Mouse (Mus musculus) heart, embryonic 14.5 days (tissue): ENCODE results near the gene Olfr119. TPM values are rescaled to one million over a fixed set of nuclear protein-coding genes. Genes with fewer than 3 reads are reported as not detected.
"Not testable (repeated sequence)": the region's sequence is repeated elsewhere in the genome, so short reads cannot be mapped to it uniquely, and the experiment has no call there.

Experiments used
- ATAC-seq: fragments of 200-750 bp; cut with Nextera tagmentation; 2 replicates; pipeline ENCODE4 v1.8.0; 2017; ENCODE audit warnings: low read depth, moderate TSS enrichment; ENCODE audit not compliant: insufficient number of reproducible peaks, insufficient read depth, low FRiP score
- H3K27ac ChIP-seq, 2 experiments: fragments of 200-500 bp in 1 of 2; fragments of 300-500 bp in 1 of 2; sonication (generic) in 1 of 2; replicated peaks in 1 of 2; 2 replicates each; pipeline ENCODE4 v1.5.1; 2012 to 2014; ENCODE audit warnings: low read depth in 2 of 2, low read length in 2 of 2, control low read depth in 1 of 2, mild to moderate bottlenecking in 1 of 2, mixed read lengths in 1 of 2; ENCODE audit not compliant: control insufficient read depth in 1 of 2, insufficient read depth in 1 of 2
- H3K27me3 ChIP-seq: fragments of 300-500 bp; sonication (generic); 2 replicates; pipeline ENCODE4 v1.6.1; 2014; ENCODE audit warnings: mild to moderate bottlenecking, low read length, control low read depth; ENCODE audit not compliant: control insufficient read depth, insufficient read depth
- H3K36me3 ChIP-seq: fragments of 300-500 bp; sonication (generic); 2 replicates; pipeline ENCODE4 v1.6.1; 2014; ENCODE audit warnings: mild to moderate bottlenecking, control low read depth, low read length, mixed read lengths; ENCODE audit not compliant: control insufficient read depth, insufficient read depth
- H3K4me1 ChIP-seq, 2 experiments: fragments of 200-500 bp in 1 of 2; fragments of 300-500 bp in 1 of 2; sonication (generic) in 1 of 2; 2 replicates each; pipeline ENCODE4 v1.6.1; 2012 to 2014; ENCODE audit warnings: low read length in 2 of 2, control low read depth in 1 of 2, mixed read lengths in 1 of 2; ENCODE audit not compliant: control insufficient read depth in 2 of 2, insufficient read depth in 2 of 2
- H3K4me2 ChIP-seq: fragments of 300-500 bp; sonication (generic); 2 replicates; pipeline ENCODE4 v1.6.1; 2014; ENCODE audit warnings: mild to moderate bottlenecking, low read length
- H3K4me3 ChIP-seq, 2 experiments: fragments of 200-500 bp in 1 of 2; fragments of 300-500 bp in 1 of 2; sonication (generic) in 1 of 2; 2 replicates each; pipeline ENCODE4 v1.5.1; 2012 to 2014; ENCODE audit warnings: low read length in 2 of 2, mild to moderate bottlenecking in 2 of 2, control low read depth in 1 of 2, low read depth in 1 of 2, moderate library complexity in 1 of 2; ENCODE audit not compliant: control insufficient read depth in 1 of 2, insufficient read depth in 1 of 2
- H3K9ac ChIP-seq: fragments of 300-500 bp; sonication (generic); 2 replicates; pipeline ENCODE4 v1.6.1; 2014; ENCODE audit warnings: mild to moderate bottlenecking, low read length
- H3K9me3 ChIP-seq: fragments of 300-500 bp; sonication (generic); 2 replicates; pipeline ENCODE4 v1.6.1; 2016; ENCODE audit warnings: low read length, control low read depth; ENCODE audit not compliant: control insufficient read depth
- WGBS: fragments of 180-500 bp; shearing (Covaris S2); extraction: QIAGEN DNeasy Blood & Tissue Kit; methylation state at CpG from one replicate; pipeline ENCODE4 v1.1.7; 2014; 5-methylcytosine and 5-hydroxymethylcytosine counted together
- polyA plus RNA-seq: library from polyadenylated mRNA; unstranded; fragments of >200 nt; fragmentation: Nextera tagmentation; extraction: Ambion mirVana; gene quantifications from 2 replicates; pipeline ENCODE4 v1.2.1, GENCODE M21; 2014

Olfr119 gene
- not detected in 2 replicates for polyA plus RNA-seq

DNA sequence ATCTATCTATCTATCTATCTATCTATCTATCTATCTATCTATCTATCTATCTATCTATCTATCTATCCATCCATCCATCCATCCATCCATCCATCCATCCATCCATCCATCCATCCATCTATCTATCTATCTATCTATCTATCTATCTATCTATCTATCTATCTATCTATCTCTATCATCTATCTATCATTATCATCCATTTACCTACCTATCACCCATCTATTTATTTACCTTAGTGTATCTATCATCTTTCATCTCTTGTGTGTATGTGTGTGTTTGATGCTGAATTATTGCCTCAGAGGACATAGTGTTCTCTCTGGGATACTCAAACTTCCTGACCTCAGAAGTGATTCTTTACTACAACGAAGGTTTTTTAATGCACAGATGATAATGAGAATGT is at the start of gene Olfr119:
Gene Olfr119 (plus strand): TSS at position 301 of the 400 bp plus-strand sequence.
- not testable (repeated sequence) for H3K27me3 ChIP-seq, ATAC-seq, H3K9me3 ChIP-seq, H3K36me3 ChIP-seq, H3K4me1 ChIP-seq, H3K27ac ChIP-seq, H3K4me2 ChIP-seq, H3K4me3 ChIP-seq, H3K9ac ChIP-seq
- 67% methylated on average over 1 of the region's 1 CpGs for WGBS

DNA sequence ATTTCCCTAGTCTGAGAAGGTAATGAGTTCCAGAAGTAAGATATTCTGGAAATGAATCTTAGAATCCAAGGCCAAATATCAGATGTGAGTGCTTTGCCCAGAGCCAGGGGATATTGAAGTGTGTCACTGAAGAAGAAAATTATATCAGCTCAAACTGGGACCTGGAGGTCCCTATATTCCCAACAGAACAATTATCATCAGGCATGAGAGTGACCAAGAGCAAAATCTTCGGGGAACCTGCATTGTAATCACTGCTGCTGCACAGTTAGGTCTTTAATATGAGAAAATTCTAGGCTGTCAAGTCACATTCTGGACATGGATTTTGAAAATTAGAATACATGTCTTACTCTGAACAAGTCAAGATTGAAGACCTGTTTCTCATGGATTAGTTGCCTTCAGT is 32.7 kb upstream of the Olfr119 start, which contains the start of gene Olfr117:
Gene Olfr117 (minus strand): TSS at position 101 of the 400 bp plus-strand sequence.
- WGBS, result 36% methylated on average over 1 of the region's 1 CpGs
- H3K4me3 ChIP-seq, result no peak within 1 kb of the TSS
- H3K9ac ChIP-seq, result no peak within 1 kb of the TSS
- H3K4me2 ChIP-seq, result no peak within 1 kb of the TSS
- H3K36me3 ChIP-seq, result no peaks in the 10 kb centered on the region
- H3K27ac ChIP-seq, result no peak within 1 kb of the TSS
- no peaks in the 10 kb centered on the region for H3K27me3 ChIP-seq
- H3K4me1 ChIP-seq, result no peaks in the 10 kb centered on the region
- no peak for ATAC-seq
- H3K9me3 ChIP-seq, result no peaks in the 10 kb centered on the region

DNA sequence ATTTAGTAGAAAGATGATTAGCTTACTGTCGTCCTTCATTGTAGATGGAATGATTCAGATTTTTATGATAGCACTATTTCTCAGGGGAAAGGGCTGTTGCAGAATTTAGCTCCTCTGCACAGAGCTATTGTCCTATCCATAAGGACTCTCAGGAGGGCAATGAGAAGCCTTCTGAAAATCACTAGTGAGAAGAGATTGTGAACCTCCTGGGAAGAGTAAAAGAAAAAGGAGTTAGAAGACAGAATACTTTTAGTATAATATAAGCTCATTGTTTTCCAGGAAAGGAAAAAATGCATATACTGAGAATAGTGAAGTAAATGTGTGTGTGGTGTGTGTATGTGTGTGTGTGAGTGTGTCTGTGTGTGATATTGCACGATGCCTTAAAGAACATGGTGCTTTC is 29.7 kb upstream of the Olfr119 start, which contains the start of gene Olfr118:
Gene Olfr118 (plus strand): TSS at position 301 of the 400 bp plus-strand sequence.
- no peak within 1 kb of the TSS for H3K4me3 ChIP-seq
- WGBS, result 40% methylated on average over 2 of the region's 2 CpGs

GRCm38 (mm10) chr17:37721508-37721907 is 25.1 kb downstream of the Olfr119 start, which contains the start of gene Olfr120:
TSS of gene Olfr120 (plus strand) at chr17:37721808.
- 48% methylated on average over 1 of the region's 1 CpGs for WGBS

More for the DNA sequence above, 29.7 kb upstream of the Olfr119 start, which contains the start of gene Olfr118:
- Histone ChIP-seq H3K27ac (no peak within 1 kb of the TSS), H3K27me3 (no peaks in the 10 kb centered on the region), H3K9me3 (no peaks in the 10 kb centered on the region), H3K4me1 (no peaks in the 10 kb centered on the region), H3K4me2 (no peak within 1 kb of the TSS), H3K36me3 (no peaks in the 10 kb centered on the region), H3K9ac (no peak within 1 kb of the TSS)
- ATAC-seq, result no peak

DNA sequence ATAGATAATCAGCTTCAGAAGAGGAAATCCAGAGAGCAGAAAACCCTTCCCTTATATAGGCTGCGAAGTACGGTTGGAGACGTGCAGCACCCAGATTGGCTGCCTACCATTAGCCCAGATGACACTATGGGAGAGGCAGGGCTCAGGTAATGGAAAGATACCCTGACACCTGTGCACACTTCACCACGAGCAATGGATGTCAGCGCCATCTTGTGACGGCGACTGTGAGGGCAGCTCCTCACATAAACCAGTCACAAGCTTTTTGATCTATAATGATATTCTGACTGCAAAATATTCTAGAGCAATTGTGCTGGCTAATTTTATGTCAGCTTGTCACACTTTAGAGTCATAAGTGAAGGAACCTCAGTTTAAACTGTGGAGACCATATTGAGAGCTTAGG is 41.7 kb downstream of the Olfr119 start:
- Histone ChIP-seq H3K4me2 (no peak overlapping the region), H3K9me3 (no peaks in the 10 kb centered on the region), H3K4me3 (no peak overlapping the region), H3K4me1 (no peaks in the 10 kb centered on the region), H3K27ac (no peak overlapping the region), H3K36me3 (no peaks in the 10 kb centered on the region), H3K27me3 (no peaks in the 10 kb centered on the region), H3K9ac (no peak overlapping the region)
- 55% methylated on average over 7 of the region's 7 CpGs for WGBS
- ATAC-seq, result no peak

More at GRCm38 (mm10) chr17:37721508-37721907, 25.1 kb downstream of the Olfr119 start, which contains the start of gene Olfr120:
- ATAC-seq, result no peak
- Histone ChIP-seq H3K27ac (no peak within 1 kb of the TSS), H3K9me3 (no peaks in the 10 kb centered on the region), H3K27me3 (no peaks in the 10 kb centered on the region), H3K36me3 (no peaks in the 10 kb centered on the region), H3K9ac (no peak within 1 kb of the TSS), H3K4me3 (no peak within 1 kb of the TSS), H3K4me1 (no peaks in the 10 kb centered on the region), H3K4me2 (no peak within 1 kb of the TSS)

Other genes starting within 250 kb of the Olfr119 start
- not detected in 2 replicates for gene Olfr109, start 237.6 kb upstream of the Olfr119 start, polyA plus RNA-seq
- gene H2-M2, start 213.0 kb upstream of the Olfr119 start, polyA plus RNA-seq, result not detected in 2 replicates
- not detected in 2 replicates for gene Olfr110, start 204.1 kb upstream of the Olfr119 start, polyA plus RNA-seq
- gene Olfr111, start 188.5 kb upstream of the Olfr119 start, polyA plus RNA-seq, result 0.08 TPM in 1 of 2 replicates, not detected in the other
- not detected in 2 replicates for gene Olfr112, start 127.1 kb upstream of the Olfr119 start, polyA plus RNA-seq
- not detected in 2 replicates for gene Olfr113, start 118.9 kb upstream of the Olfr119 start, polyA plus RNA-seq
- gene Olfr114, start 103.8 kb upstream of the Olfr119 start, polyA plus RNA-seq, result not detected in 2 replicates
- not detected in 2 replicates for gene Olfr115, start 69.5 kb upstream of the Olfr119 start, polyA plus RNA-seq
- gene Olfr116, start 69.4 kb upstream of the Olfr119 start, polyA plus RNA-seq, result not detected in 2 replicates
- not detected in 2 replicates for gene Olfr117, start 32.8 kb upstream of the Olfr119 start, polyA plus RNA-seq
- gene Olfr118, start 29.6 kb upstream of the Olfr119 start, polyA plus RNA-seq, result not detected in 2 replicates
- gene Olfr120, start 25.2 kb downstream of the Olfr119 start, polyA plus RNA-seq, result not detected in 2 replicates
- gene Olfr121, start 52.3 kb downstream of the Olfr119 start, polyA plus RNA-seq, result not detected in 2 replicates
- gene Olfr122, start 72.0 kb downstream of the Olfr119 start, polyA plus RNA-seq, result not detected in 2 replicates
- not detected in 2 replicates for gene Olfr123, start 97.0 kb downstream of the Olfr119 start, polyA plus RNA-seq
- gene Olfr124, start 103.3 kb downstream of the Olfr119 start, polyA plus RNA-seq, result not detected in 2 replicates
- not detected in 2 replicates for gene Olfr125, start 136.4 kb downstream of the Olfr119 start, polyA plus RNA-seq
- not detected in 2 replicates for gene Olfr126, start 150.9 kb downstream of the Olfr119 start, polyA plus RNA-seq
- gene Olfr127, start 203.9 kb downstream of the Olfr119 start, polyA plus RNA-seq, result not detected in 2 replicates
- not detected in 2 replicates for gene Olfr128, start 224.0 kb downstream of the Olfr119 start, polyA plus RNA-seq